Mouse (Mus musculus) gastrocnemius, adult 2 months (tissue): ENCODE measurements at regions not wholly inside any gene's neighbourhood (a gene's known extent, or its start where the extent isn't known, plus 50 kb on each side); places are given as distances from the start of the nearest gene placed in this dataset.
A peak's percentile ranks its signal among the peaks of the same experiment; 100 is the strongest.
"Not testable (repeated sequence)": the region's sequence is repeated elsewhere in the genome, so short reads cannot be mapped to it uniquely, and the experiment has no call there.

Source experiments
- DNase-seq: peaks from one replicate; pipeline ENCODE4 v3.0.0; 2022
- H3K27ac ChIP-seq: fragments of 200-600 bp; 2 replicates; pipeline ENCODE4 v1.8.1; 2022; ENCODE audit warnings: mild to moderate bottlenecking
- H3K4me3 ChIP-seq: fragments of 200-600 bp; 2 replicates; pipeline ENCODE4 v1.8.1; 2022; ENCODE audit warnings: mild to moderate bottlenecking, moderate library complexity
- CTCF ChIP-seq: fragments of 200-600 bp; IDR thresholded peaks from 2 replicates; pipeline ENCODE4 v1.8.1; 2022; ENCODE audit warnings: antibody characterized with exemption, mild to moderate bottlenecking, moderate library complexity
- intact Hi-C: fragments of 180-260 bp; cut with DNase I; formaldehyde crosslinking; loops from one replicate; pipeline ENCODE4 v1.15.1; 2025

DNA sequence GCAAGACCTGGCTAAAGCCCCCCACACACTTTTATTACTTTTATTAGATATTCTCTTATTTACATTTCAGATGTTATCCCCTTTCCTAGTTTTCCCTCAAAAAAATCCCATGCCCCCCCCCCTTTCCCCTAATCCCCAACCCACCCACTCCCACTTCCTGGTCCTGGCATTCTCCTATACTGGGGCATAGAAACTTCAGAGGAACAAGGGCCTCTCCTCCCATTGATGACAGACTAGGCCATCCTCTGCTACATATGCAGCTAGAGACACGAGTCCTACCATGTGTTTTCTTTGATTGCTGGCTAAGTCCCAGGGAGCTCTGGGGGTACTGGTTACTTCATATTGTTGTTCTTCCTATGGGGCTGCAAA, 116.8 kb downstream of the Rfpl4b start:
- DNase-seq, intact Hi-C loops, H3K27ac ChIP-seq, H3K4me3 ChIP-seq: not testable (repeated sequence)

DNA sequence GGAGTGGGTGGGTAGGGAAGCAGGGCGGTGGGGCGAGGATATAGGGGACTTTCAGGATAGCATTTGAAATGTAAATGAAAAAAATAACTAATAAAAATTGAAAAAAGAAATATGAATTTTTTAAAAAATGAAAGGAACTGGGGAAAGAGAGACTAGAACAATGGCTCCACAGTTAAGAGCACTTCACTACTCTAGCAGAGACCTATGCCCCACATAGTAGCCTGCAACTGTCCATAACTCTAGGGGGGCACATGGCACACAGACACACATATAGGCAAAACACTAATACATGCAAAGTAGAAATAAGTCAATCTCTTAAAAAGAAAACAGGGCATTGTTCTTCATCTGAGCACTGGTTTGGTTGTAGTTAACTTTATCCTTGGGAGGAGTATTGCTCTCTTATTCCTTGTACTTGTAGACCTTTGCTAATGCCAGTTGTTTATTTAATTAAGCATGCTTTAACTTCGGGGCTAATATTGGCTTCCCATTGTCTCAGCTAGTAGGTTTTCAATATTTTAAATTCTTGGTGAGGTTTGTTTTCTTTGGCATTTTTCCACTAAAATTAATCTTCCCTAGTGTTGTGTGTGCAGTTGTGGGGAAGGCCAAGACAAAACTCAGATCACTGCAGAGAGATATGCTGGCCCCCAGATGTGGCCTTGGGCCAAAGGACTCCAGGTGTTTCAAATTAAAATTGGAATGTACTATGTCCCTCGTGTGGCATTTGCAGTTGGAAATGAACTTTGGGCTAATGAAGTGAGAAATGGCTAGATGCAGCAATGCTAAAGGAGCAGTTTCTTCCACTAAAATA, 117.4 kb downstream of the Rfpl4b start:
- TF ChIP-seq CTCF, result no peak
- intact Hi-C loops, result no loop called here
- DNase-seq, result peak; percentile 17
- H3K4me3 ChIP-seq, result no peak overlapping the region
- H3K27ac ChIP-seq, result no peak overlapping the region

DNA sequence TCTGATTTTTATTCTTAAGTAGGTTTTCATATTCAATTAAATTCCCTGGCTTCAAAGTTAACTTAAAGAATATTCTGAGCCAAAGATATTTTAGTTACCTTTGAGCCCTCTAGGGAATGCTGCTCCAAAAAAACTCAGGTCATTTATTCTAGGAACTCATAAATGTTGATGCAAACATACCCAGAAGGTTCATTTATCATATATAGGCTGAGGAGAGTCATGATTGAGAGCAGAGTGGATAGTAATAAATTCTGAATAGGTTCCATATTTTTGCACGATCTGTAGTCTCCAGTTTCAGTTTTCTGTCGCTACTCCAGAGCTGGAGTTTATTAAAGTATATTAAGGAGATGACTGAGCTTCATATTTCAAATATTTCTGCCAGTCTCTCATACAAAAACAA, 144.1 kb downstream of the Rfpl4b start:
- TF ChIP-seq CTCF, result no peak
- no peak for DNase-seq
- intact Hi-C loops, result no loop called here
- Histone ChIP-seq H3K27ac (no peak overlapping the region), H3K4me3 (no peak overlapping the region)

DNA sequence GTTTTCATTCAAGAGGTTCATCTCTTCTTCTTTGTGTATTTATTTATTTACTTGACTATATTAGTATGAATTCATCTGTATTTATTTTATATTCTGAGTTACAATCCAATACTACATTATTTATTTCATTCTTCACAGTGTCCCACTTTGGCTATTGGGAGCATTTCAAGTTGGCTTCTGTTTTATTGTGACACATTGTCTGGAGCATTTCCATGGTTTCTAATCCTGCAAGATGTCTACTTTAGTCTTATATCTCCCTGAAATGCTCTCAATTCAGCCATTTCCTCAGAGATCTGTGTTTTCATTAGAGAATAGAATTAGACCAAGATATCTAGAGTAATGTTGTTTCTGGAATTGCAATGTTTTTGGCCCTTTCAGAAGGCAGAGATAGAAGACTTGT, 153.0 kb downstream of the Rfpl4b start:
- TF ChIP-seq CTCF, result no peak
- Histone ChIP-seq H3K4me3 (no peak overlapping the region), H3K27ac (no peak overlapping the region)
- DNase-seq, result no peak
- intact Hi-C loops, result no loop called here

DNA sequence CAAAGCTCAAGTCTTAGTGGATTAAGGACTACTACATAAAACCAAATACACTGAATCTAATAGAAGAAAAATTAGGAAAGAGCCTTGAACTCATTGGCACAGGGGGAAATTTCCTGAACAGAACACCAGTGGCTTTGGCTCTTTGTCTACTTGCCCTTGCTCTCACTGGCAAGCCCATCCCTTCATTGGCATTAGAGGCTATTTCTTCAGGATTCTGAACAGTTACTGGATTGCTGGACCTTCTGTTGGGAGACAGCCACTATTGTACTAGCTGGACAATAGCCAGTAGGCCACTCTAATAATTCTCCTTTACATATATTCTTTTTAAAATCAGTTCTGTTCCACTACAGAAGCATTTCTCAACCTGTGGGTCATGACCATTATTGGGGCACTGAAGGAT, 153.7 kb downstream of the Rfpl4b start:
- DNase-seq, result no peak
- no peak for TF ChIP-seq CTCF
- intact Hi-C loops, result no loop called here
- Histone ChIP-seq H3K27ac (no peak overlapping the region), H3K4me3 (no peak overlapping the region)

DNA sequence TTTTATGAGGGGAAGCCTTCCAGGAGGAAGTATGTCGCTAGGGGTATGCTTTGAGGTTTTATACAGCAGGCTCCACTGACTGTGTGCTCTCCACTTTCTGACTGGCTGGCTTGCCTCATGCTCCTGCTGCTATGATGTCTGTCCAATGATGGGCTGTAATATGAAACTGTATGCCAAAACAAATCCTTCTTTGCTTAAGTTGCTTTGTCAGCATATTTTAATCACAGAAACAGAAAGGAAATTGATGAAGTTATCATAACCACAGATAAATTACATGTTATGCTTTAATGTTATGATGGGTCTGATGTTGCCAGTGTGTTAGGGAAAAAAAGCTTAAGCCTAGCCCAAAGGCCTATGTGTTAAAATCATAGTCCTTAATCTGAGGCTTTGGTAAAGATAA, 185.9 kb downstream of the Rfpl4b start:
- DNase-seq, result no peak
- no peak for TF ChIP-seq CTCF
- intact Hi-C loops, result no loop called here
- no peak overlapping the region for H3K4me3 ChIP-seq
- H3K27ac ChIP-seq, result no peak overlapping the region

DNA sequence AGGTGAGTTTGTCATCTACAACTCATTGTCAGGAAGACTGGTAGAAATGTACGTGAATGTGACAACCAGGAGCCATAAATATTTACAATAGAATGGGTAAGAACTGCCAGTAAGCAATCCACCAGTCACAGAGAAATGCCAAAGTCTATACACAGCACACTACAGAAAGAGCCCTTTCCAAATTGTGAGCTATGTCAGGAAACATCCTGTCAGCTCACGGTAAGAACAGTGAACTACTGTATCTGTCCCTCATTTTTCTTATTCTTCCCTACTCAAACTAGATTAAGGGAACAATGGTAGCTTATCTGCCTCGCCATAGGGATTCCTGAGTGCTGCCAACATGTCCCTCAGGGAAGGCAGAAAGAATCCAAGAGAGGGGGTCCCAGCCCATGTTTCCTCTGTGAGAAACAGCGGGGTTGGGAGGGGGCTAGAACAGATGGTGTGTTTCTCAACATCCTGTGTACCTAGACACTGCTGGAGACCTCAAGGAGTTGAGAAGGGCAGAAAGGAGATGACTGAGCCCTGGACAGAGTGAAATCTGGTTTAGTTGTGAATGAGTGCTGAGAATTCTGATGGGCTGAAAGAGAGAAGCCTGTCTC, 191.6 kb downstream of the Rfpl4b start:
- TF ChIP-seq CTCF, result no peak
- Histone ChIP-seq H3K4me3 (no peak overlapping the region), H3K27ac (no peak overlapping the region)
- DNase-seq, result no peak
- intact Hi-C loops, result no loop called here

DNA sequence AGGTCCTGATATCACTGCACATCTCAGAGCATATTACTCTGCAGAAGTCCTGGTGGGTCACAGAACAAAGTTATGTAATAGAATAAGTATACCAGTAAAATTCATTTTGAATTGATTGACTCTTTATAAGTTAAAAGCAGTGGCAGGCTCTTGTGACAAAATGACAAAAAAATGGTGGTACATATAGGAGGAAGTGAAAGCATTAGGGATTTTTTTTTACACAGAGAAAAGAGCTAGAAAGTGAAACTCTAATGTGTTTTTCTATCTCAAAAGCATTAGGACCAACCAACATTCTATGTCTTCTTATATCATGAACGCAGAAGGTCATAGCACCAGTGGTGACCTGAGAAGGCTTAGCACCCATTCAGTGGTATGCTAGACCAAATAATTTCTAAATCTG, 198.2 kb downstream of the Rfpl4b start:
- DNase-seq, result no peak

DNA sequence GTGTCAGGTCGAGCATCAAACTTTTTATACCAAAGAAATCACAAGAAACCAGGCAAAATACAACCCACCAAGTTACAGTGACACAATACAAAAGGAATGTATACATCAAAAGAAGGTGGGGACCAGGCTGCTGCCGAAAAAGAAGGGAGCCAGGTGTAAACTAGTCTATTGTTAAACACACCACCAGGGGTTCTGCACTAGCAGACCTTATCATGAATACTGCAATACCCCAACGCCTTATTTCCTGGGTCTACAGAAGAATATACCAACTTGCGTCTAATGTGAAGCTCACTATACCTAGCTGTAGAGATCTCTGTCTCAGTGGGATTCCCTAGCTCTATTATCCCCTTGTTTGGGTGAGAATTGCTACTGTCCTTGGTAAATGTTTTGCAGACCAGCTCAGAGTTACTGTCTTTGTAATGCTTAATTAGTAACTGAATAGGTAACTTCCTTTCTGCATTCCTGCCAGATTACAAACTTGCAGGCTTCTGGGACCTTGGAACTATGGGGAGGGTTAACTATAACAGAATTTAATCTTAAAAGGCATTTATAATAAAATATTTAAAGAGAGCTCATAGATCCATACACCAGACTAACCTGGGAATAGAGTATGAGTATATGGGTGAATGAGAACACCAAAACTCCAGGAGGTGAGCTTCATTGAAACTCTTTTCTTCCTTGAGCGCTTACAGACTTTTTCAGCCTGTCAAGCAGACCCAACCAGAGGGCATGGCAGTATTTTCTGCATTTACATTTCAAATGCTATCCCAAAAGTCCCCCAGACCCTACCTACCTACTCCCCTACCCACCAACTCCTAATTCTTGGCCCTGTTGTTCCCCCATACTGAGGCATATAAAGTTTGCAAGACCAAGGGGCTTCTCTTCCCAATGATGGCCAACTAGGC, 211.7 kb downstream of the Rfpl4b start:
- Histone ChIP-seq H3K4me3 (no peak overlapping the region), H3K27ac (no peak overlapping the region)
- no peak for DNase-seq
- no peak for TF ChIP-seq CTCF
- intact Hi-C loops, result no loop called here

More for the DNA sequence above, 198.2 kb downstream of the Rfpl4b start:
- H3K27ac ChIP-seq, result no peak overlapping the region
- no peak overlapping the region for H3K4me3 ChIP-seq
- intact Hi-C loops, result no loop called here
- TF ChIP-seq CTCF, result no peak

DNA sequence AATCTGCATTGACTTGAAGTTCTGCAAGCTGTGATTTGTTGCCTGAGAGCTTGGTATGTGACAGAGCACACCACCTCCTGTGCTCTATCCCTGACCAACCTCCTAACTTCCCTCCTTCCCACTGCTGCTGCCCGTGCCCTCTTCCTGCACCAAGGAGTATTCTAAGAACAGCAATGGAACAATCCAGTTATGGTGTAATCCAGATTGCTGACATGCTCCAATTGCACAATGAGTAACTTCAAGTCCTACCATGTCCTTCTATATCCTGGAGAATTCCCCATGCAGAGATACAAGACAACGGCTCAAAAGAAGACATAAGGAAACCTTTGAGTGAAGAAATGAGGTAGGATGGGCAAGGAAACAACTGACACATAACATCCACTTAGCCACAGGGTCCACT, 235.5 kb downstream of the Rfpl4b start:
- no peak overlapping the region for H3K4me3 ChIP-seq
- intact Hi-C loops, result no loop called here
- no peak for TF ChIP-seq CTCF
- no peak for DNase-seq
- H3K27ac ChIP-seq, result no peak overlapping the region

DNA sequence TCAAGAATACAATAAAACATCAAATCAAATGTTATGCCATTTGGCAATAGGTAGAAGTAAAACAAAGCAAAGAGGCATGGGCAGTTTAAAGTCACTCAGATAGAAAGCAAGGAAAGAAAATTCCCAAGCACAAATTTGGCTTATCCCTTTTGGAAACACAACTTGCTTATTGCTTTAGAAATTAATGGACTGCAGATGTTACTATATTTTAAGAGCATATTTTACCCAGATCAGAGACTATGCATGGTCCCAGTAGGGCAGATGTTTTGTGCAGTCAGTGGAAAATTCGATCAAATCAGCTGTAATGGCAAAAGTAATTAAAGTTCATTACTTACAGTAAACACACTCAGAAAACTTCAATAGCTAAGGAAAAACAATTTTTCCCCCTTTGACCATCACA, 245.9 kb downstream of the Rfpl4b start:
- intact Hi-C loops, result no loop called here
- no peak for TF ChIP-seq CTCF
- DNase-seq, result no peak
- H3K27ac ChIP-seq, result no peak overlapping the region
- H3K4me3 ChIP-seq, result no peak overlapping the region

DNA sequence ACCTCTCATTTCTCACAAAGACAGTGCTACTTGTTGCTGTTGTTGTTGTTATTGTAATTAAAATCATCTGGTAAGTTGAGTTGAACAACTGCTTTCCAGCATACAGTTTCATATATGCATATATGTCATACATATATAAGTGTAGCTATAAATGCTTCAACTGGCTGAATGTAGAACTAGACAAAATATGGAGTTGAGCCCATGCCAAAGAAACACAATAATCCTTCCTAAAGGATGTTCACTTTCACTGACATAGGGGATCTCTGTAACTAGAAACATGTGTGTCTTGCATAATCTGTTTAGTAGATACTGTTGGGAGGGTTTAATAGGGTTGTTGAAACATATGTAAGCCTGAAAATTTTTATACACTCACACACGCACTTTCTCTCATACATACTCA, 247.9 kb downstream of the Rfpl4b start:
- Histone ChIP-seq H3K27ac (no peak overlapping the region), H3K4me3 (no peak overlapping the region)
- DNase-seq, result no peak
- intact Hi-C loops, result no loop called here
- TF ChIP-seq CTCF, result no peak

DNA sequence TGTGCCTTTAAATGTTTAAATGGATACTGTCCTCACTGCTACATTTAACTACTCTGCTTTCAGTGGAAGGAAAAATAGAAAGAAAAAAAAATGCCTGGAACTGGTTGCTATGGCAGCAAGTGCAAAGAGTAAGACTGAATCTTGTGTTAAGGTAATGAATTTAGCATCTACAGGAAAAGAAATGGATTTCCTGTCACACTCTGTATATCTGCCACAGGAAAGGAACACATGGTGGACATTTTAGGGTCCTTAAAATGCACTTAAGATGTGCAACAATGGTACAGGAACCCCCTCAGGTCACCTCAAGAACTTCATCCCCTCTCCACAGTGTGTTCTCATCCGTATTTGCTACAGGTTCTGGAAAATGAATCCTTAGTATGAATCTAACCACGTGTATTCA, 248.4 kb downstream of the Rfpl4b start:
- Histone ChIP-seq H3K27ac (no peak overlapping the region), H3K4me3 (no peak overlapping the region)
- no peak for DNase-seq
- TF ChIP-seq CTCF, result no peak
- intact Hi-C loops, result no loop called here
